Mouse (Mus musculus): Measurements from ENCODE around the gene Med12l. TPM values are rescaled to one million over a fixed set of nuclear protein-coding genes. Genes with fewer than 3 reads are reported as not detected.

Gene Med12l
- total RNA-seq, 1 experiment from 2014 or later = 18.3 TPM

DNA sequence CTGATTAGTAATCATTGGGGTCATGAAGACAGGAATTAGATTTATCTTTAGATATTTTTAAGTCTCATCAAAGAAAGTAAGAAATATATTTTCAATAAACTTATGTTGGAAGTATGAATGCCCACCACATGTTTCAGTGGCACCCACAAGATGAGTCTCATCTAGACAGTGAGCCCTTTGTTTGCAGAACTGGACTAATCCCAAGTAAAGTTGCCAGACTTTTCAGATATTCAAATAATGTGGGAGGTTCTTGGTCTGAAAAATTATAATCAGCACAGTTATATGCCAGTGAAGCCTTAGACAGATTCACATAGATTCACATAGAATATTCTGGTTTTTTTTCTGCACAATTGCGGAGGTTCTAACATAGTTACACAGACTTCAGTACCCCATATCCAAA is 244.8 kb downstream of the Med12l start:
- no peak for DNase-seq

DNA sequence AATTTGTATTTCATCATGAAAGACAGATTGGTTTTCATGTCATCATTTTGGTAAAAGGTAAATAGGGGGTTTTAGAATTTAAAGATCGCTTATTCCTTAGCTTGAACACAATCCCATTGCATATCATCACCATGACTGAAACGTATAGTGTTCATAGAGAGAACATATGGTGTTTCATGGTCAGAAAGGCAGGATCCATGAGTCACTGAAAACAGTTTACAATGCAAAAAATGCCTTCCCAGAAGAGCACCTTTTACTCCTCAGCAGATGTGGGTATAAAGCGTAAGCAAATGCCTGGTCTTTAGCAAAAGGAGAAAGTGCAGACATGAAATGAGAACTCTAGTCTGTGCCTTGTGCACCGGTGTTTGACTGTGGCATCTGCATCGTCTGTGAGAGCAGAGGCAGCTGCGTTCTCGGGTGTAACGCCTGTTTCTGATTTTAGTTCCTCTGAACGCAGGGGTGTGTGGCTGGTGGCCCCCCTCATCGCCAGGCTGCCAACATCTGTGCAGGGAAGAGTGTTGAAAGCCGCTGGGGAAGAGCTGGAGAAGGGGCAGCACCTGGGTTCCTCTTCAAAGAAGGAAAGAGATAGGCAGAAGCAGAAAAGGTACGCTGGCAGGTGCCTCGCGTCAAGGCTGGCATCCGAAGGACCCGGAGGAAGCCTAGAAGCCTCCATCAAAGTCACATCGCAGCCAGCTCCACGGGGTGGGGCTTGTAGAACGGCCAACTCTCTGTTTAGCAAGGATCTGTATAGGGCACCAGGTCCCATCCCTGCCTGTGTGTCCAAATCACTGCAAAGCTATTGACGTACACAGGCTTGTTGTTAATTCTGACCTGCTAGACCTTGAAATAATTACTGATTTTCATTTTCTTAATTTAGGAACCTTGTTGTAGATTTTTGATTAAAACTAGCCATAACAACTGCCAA is 252.4 kb downstream of the Med12l start:
- DNase-seq = no peak

DNA sequence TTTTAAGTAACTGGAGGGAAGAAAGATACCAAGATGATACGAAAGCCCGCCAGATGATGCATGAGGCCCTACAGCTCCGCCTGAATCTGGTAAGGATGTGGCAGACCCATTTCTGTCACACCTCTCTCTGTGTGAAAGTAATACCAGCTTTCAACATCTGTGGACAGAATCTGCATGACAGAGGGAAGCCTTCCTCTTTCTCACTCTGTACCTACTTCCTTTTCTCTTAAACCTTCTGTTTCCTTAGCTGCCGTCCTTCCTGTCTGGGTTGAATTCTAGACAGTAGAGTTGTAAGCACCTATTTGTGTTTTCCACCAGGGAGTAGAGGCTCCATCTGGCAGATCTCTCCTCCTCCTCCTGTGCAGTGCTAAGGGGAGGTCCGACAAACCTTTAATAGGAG is 255.1 kb downstream of the Med12l start:
- DNase-seq = no peak

DNA sequence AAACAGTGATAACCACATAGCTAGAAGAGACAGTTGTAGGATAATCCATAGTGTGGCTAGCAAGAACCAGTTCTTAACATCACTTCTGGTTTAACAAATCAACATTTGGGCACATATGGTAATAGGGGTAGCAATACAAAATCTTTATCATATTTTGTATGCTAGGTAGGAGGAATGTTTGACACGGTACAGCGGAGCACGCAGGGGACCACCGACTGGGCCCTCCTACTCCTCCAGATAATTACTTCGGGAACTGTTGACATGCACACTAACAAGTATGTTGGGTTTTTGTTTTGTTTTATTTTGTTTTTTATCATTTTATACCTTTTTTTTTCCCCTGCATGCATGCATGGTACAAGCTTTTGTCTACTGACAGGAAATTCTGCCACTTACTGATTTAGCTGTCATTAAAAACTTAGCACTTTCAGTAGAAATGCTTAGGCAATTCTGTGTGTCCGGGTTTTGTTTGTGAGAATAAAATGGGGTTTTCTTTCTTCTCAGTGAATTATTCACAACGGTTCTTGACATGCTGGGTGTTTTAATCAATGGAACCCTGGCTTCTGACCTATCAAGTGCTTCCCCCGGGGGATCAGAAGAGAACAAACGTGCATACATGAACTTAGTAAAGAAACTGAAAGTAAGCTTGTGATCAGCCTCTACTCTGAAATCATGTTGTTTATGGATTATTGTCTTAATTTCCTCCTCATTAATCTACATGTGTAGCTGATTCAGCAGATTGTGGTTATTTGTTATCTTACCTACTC is 256.3 kb downstream of the Med12l start:
- no peak for DNase-seq

DNA sequence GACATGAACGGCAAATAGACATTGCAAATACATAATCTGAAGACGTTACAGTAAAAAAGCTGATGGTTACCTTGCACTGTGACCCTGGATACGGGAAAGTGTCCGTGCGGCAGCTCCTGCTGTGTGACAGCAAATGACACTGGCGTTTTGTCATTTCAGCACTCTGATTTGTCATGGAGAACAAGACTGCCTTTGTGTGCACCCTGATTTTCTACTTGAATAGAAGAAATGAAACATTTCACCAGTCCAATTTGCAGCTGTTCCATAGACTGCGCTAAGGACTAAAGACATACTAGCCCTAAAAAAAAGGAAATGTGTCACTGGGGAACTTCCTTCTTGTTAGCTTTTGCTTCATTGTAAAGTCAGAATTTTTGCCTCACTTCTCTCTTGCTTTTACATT is 257.1 kb downstream of the Med12l start, which contains the start of gene P2ry12:
P2ry12 (minus strand) TSS at position 168 of the 400 bp plus-strand sequence.
- no peak for DNase-seq

DNA sequence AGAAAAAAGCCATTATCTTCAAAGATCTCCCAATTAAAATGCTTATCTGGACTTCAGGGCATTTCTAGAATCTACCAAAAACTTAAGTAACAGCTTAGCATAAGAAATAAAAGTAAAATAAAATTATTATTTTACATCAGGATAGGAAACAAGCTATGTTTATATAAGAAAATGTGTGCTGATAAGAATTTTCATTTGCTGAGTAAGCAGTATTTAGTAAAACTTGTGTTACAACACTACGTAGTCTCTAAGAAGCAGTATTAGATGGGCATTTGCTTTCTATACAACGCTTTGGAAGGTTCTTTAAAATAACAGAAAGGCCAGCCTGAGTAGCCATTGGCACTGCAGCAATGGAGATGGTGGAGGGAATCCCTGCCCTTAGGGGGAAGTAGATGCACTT is 257.8 kb downstream of the Med12l start:
- DNase-seq = no peak

DNA sequence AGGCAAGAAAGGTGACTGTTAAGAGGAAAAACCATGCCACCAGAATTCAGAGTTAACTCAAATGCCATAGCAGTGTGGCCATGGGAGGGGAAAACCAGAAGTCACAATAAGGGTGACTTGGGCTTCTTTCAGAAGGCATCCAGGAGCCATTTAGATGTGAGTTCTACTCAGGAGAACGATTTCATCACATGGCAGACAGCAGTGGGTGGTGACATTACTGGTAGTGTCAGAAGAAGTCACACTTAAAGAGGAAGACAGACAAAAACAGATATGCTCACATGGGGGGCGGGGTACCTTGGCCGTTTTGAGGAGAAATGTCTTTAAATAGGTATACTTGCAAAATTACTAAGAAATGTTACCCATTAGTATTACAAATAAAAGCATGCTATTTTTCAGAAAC is 258.4 kb downstream of the Med12l start:
- no peak for DNase-seq

DNA sequence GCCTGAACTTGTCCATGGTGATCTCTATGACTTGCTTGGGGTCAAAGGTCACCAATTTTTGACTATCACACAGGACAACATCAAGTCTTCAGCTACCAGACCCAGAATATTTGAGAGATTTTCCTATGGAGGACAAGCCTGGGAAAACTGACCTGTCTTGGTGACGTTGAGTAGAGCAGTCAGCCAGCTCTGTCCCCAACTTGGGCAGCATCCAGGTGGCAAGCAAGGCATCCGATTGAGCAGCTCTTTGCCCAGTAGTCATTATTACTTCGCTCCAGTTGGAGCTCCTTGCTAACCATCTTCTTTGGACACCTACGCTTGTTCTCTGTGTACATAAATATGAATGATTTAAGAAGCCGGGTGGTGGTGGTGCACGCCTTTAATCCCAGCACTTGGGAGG is 265.2 kb downstream of the Med12l start:
- no peak for DNase-seq

DNA sequence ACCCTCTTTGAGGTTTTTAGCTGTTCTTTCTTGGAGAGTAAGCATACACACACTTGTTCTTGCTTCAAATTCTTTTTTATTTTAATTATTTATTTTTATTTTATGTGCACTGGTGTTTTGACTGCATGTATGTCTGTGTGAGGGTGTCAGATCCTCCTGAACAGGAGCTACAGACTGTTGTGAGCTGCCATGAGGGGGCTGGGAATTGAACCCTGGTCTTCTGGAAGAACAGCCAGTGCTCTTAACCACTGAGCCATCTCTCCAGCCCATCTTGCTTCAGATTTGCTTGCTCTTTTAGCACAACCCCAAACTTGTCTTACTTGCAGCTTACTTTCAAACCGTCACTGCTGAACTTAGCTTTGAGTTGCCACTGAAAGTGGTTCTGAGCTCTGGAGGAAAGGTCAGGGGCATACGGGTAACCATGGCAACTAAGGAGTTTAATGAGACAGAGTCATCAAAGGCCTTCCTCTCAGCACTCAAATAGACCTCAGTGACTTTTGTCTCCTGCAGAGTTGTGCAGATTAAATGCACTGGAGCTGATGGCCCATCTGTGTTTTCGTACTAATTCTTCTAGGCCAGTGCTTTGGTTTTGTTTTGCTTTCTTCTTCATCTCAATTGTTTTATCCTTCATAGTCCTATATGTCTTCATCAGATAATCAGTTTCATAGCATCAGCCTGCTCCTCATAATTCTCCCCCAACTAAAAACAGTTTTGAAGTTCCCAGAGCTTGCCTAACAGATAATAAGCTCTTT is 272.1 kb downstream of the Med12l start:
- DNase-seq = peak; percentile 23

DNA sequence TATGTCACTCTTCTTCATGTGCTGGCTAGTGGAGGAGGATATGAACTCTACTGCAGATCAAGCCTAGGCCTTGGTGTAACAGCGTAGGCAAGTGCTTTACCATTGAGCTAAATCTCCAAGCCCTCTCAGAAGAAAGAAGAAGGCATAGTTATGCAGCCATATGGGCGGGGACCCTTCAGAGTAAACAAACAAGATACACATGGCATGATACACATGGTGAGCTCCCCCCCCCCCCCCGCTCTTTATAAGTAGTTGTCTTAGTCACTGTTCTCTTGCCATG is 272.6 kb downstream of the Med12l start:
- DNase-seq = no peak

DNA sequence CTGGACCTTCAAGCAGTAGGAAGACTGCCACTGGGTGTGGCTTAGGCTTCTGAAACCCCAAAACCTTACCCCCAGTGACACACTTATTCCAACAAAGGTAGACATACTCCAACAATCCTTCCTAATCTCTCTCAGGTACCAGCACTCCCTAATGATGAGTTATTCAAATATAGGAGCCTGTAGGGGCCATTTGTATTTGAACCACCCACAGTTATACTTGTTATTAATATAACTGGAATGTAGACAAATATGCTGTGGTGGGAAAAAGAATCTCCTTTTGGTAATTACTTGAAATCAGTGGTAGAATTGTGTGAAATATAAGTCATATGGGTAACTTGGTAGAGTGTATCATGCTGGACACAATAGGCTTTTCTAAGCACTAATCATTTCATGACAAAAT is 273.0 kb downstream of the Med12l start:
- DNase-seq = no peak

DNA sequence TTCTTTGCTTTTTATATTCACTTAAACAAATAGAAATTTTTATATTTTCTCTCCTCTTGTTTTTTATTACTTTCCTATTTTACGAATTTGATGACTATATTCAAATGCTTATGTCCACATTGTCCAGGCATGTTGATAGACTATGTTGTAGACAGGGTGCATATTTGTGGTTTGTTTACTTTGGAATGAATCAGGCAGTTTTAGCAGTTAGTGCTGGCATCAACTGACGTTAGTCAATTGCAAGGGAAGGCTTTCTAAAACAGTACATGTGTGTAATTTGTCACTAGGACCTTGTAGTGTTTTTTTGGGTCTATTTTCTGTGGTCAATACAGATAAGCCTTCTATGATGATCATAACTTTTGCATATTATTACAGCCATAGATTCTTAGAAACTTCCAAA is 284.9 kb downstream of the Med12l start:
- no peak for DNase-seq

DNA sequence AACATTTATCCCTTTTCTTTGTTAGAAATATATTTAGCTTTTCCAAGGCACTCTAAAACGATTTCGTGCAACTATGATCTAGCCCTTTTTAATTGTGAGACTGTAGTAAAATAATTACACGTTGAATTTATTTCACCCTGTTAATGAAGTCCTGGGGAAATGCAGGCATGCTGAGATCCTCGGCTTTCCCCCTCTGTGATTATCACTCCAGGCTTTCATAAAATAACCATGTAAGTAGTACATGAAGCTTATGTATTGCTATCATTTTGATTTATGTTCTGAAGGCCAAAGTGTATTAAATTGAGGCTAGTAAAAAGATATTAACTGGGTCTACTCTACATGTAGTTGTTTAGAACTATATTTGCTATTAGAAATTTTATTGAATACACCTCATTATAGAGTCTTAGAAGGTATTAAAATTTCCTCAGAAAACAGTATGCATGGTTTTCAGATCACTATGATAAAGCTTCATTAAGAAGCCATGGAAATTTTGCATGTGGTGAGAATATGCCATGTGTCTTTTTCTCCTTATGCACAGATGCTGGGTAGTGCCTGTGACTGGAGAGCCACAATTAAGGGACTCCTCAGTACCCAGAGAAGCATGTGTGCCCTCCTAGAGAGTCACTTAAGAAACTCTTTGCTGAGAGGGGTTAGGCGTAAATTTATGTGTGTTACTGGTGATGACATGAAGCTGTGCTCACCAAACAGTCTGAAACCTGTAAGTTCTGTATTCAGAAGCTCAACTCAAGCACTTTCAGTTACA is 288.0 kb downstream of the Med12l start:
- DNase-seq = no peak

DNA sequence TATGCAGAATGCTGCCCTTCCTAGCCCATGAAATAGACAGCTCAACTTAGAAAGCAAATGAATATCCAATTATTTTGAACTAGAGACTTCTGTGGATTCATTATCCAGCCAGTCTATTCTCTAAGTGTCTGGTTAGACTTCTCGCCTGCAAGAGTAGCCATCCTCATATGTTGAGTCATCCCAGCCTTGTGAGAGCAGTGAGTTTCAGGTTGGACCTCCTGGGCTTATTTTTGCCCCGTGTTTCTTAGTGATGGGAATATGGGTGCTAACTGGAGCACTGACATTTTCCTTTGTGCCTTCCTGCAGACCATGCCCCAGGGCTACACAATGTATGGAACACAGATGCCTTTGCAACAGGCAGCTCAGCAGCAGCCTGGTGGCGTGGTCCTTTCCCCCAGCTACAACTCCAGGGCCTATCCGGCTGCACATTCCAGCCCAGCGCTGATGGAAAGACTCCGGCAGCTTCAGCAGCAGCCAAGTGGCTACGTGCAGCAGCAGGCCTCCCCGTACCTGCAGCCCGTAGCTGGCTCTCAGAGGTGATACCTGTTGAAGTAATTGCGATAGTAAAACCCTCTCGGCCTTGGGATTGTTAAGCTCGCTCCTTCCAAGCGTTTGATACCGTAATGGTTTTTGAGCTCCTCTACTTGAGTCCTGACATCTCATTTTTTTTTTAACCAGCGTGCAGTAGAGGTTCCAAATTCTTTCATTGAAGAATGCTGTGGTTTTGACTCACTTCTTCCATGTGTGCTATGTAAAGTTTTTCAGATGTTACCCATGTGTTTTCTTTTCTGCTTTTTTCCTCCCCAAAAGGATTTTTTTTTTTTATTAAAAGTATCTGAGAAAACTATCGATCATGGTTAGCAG is 290.3 kb downstream of the Med12l start:
- no peak for DNase-seq

DNA sequence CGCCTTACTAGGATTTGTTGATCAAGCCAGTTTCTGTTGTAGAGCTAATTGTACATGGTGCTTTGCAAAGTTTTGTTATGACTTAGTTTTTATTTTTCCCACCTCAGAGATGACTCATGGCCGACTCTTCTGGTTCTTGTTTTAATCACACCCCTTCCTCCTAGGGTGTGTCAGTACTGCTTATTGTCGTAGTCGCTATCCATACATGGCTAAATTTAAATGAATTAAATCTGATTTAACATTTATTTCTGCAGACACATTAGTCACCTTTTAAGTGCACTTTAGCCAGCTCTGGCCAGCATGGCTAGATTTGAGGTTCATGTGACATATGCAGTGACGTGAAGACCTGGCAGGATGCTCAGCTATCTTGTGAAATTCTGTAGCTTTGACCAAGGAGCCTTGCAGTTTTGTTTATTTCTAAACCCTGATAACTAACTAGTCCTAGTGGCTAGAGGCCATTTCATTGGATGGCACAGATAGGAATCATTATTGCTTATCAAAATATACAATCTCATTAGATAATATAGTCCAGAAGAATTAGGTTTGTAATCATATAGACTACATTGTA is 291.0 kb downstream of the Med12l start:
- no peak for DNase-seq

DNA sequence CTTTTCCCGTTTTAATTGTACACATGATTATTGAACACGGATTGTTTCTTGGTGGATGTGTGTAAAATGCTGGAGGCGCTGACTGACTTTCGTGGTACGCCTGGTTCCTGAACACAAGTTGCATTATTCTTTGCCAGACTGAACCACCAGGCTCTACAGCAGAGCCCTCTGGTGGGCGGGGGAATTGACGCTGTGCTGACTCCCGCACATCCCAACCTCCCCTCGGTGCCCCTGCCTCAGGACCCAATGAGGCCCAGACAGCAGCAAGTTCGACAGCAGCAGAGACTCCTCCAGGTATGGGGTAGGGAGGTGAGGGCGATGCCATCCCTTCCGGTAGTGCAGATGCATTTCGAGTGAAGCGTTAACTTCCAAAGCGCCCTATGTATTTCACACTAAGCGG is 292.0 kb downstream of the Med12l start:
- DNase-seq = no peak

DNA sequence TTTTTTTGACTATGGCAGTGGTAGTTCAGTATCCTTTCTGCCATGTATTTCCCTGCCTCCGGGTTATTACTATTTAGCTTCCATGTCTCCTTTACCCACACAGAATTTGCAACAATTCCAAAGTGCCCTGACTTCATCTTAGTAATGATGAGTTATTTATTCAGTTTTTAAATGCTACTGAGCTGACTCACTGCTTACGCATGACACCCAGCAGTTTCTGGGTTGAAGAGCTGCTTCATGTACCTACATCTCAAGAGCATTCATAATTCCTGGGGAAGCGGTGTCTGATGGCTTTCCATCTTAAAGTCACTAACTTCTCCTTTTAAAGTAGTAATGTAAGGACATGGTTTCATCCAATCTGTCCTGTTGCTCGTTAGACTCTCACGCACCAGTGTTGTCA is 299.3 kb downstream of the Med12l start:
- no peak for DNase-seq

DNA sequence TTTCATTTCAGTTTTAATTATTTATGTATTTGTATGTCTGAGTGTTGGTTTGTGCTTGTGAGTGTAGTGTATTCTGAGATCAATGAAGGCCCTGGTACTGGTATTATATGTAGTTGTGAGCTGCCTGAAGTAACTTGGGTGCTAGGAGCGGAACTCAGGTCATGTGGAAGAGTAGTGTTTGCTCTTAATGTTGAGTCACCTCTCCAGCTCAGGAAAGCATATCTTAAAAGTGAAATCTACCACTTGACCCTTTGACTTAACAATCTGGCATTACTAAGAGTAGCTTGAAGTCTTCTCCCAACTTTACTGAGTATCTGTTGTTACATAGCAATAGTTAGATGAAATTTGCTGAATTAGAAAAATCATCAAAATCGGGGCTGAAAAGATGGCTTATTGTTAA is 299.9 kb downstream of the Med12l start:
- DNase-seq = no peak

DNA sequence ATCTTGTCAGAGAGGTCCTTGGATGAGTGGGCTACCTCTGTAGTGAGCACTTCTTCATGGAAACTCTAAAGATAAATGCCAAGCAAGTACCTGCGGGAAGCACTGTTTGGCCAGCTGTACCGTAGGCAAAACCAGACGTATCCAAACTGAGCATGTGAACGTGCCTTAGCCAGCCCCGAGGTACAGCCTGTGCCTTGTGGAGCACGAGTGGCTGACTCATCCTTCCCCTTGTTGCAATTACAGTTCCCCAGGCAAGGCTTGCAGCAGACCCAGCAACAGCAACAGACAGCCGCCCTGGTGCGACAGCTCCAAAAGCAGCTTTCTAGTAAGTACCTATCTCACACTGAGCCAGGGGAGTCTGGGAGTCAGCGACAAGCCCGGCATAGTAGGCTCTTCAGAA is 307.0 kb downstream of the Med12l start:
- peak; percentile 35 for DNase-seq

DNA sequence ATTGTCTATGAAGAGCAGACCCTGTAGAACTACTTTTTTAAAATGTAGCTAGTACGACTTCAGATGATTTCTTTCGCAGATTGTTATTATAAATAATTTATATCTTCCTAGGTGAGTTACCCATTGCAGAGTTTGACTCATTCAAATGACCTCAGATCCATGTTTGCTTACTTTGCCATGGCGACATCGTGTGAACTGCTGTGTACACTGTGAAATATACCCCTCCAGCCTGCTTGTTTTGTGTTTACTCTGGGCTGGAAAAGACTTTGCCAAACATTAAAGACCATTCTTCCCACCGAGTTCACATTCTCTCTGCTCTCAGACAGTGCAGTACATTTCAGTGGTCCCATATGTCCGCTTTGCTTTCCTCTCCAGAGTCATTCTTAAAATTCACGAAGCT is 310.5 kb downstream of the Med12l start:
- DNase-seq = no peak

Data from adrenal gland, postnatal 25 days (tissue).